Mouse (Mus musculus) heart, embryonic 11.5 days (tissue): ENCODE measurements around the gene Gm11214. TPM values are rescaled to one million over a fixed set of nuclear protein-coding genes. Genes with fewer than 3 reads are reported as not detected.

Source experiments
- ATAC-seq: fragments of 200-750 bp; cut with Nextera tagmentation; replicated peaks from 2 replicates; pipeline ENCODE4 v1.8.0; 2017; ENCODE audit warnings: moderate library complexity; ENCODE audit not compliant: insufficient number of reproducible peaks, low FRiP score, low TSS enrichment
- H3K27ac ChIP-seq: fragments of 300-500 bp; sonication (generic); 2 replicates; pipeline ENCODE4 v1.5.1; 2014; ENCODE audit warnings: mild to moderate bottlenecking, low read depth, low read length
- H3K27me3 ChIP-seq: fragments of 300-500 bp; sonication (generic); 2 replicates; pipeline ENCODE4 v1.6.1; 2014; ENCODE audit warnings: mild to moderate bottlenecking, low read length, mixed read lengths; ENCODE audit not compliant: control insufficient read depth, insufficient read depth
- H3K36me3 ChIP-seq: fragments of 300-500 bp; sonication (generic); 2 replicates; pipeline ENCODE4 v1.6.1; 2014; ENCODE audit warnings: mild to moderate bottlenecking, low read length, moderate library complexity, mixed read lengths; ENCODE audit not compliant: control insufficient read depth, insufficient read depth
- H3K4me1 ChIP-seq: fragments of 300-500 bp; sonication (generic); 2 replicates; pipeline ENCODE4 v1.6.1; 2014; ENCODE audit warnings: low read length; ENCODE audit not compliant: control insufficient read depth, insufficient read depth
- H3K4me2 ChIP-seq: fragments of 300-500 bp; sonication (generic); 2 replicates; pipeline ENCODE4 v1.6.1; 2014; ENCODE audit warnings: mild to moderate bottlenecking, moderate library complexity
- H3K4me3 ChIP-seq: fragments of 300-500 bp; sonication (generic); 2 replicates; pipeline ENCODE4 v1.5.1; 2014; ENCODE audit warnings: low read depth, low read length
- H3K9ac ChIP-seq: fragments of 300-500 bp; sonication (generic); 2 replicates; pipeline ENCODE4 v1.6.1; 2014; ENCODE audit warnings: mild to moderate bottlenecking, low read depth, low read length, moderate library complexity
- H3K9me3 ChIP-seq: fragments of 300-500 bp; sonication (generic); replicated peaks from 2 replicates; pipeline ENCODE4 v1.6.1; 2016; ENCODE audit warnings: low read length; ENCODE audit not compliant: control insufficient read depth
- WGBS: fragments of 180-500 bp; shearing (Covaris S2); extraction: QIAGEN DNeasy Blood & Tissue Kit; methylation state at CpG from one replicate; pipeline ENCODE4 v1.1.7; 2014; ENCODE audit not compliant: insufficient replicate concordance; 5-methylcytosine and 5-hydroxymethylcytosine counted together
- polyA plus RNA-seq: library from polyadenylated mRNA; unstranded; fragments of >200 nt; fragmentation: Nextera tagmentation; extraction: Ambion mirVana; gene quantifications from 2 replicates; pipeline ENCODE4 v1.2.1, GENCODE M21; 2014

Gene Gm11214
- polyA plus RNA-seq, 1 experiment from 2014 or later = not detected

DNA sequence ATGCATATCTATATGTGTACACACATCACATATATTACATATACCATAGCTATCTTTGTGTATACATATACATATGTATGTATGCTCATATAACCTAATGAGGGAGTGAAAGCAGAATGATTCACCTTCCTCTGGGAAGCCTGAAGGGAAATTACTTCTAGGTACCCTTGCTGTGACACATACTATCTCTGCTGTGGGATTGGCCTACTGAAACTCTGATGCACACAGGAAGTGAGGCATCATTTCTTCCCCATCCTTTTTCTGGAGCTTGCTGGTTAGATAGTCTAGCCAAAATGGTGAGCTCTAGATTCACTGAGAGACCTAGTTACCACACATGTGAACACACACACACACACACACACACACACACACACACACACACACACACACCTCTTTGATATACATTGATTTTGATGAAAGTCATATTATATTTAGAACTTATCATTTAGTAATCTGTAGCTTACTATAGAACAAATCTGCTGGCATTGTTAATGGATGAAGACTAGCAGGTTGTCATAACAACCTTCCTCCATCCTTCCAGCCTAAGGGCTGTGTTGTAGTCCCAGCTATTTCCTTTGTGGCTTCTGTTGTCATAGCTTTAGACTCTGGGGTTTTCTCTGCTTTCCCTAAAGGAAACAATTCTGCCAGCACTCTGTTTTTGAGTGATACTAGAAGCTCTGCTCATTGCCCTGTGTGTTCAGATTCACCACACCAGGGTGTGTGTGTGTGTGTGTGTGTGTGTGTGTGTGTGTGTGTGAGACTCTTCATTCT lies 19.0 kb downstream of the Gm11214 start:
- Histone ChIP-seq H3K36me3 (no peaks in the 10 kb centered on the region), H3K4me2 (no peak overlapping the region), H3K9me3 (no peaks in the 10 kb centered on the region), H3K27me3 (no peaks in the 10 kb centered on the region), H3K9ac (no peak overlapping the region), H3K27ac (no peak overlapping the region), H3K4me3 (no peak overlapping the region), H3K4me1 (no peaks in the 10 kb centered on the region)
- no peak for ATAC-seq

DNA sequence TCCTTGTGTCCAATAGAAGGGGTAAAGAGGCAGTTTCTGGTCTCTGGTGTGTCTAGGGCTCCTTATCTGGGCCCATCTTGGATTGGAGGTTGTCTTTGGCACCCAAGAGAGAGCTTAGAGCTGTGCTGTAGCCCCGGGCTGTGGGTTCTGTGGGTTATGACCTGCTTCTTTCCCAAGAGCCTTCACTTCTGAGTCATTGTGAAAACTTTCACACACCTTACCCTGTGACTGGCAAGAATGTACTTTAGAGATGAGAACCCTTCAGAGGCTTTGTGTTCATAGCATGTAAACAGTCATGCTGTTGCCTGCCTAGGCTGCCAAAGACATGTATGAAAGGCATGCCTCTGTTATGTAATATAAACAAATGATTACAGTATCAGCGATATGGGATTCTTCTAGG lies 23.3 kb downstream of the Gm11214 start:
- H3K36me3 ChIP-seq = no peaks in the 10 kb centered on the region
- WGBS = 74% methylated on average over 2 of the region's 2 CpGs
- no peak overlapping the region for H3K4me3 ChIP-seq
- H3K9ac ChIP-seq = no peak overlapping the region
- no peaks in the 10 kb centered on the region for H3K4me1 ChIP-seq
- H3K9me3 ChIP-seq = no peaks in the 10 kb centered on the region
- no peaks in the 10 kb centered on the region for H3K27me3 ChIP-seq
- no peak overlapping the region for H3K27ac ChIP-seq
- no peak overlapping the region for H3K4me2 ChIP-seq
- ATAC-seq = no peak

DNA sequence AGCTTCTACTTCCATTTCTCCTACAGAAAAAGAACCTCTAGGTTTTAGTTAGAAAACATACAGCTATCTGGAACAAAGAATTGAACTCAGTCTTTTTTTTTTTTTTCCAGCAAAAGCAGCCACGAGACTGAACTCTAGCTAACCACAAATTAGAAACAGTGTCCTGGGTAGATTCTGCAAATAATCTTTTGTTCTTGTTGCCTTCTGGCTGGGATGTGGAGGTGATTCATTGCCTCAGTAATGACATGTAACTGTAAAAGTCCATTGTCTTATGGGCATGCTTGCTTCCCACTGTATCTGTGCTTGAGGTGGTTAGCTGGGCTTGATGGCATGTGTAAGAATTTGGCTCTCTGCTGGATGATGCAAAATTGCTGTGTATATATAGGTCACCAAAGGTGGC lies 24.6 kb downstream of the Gm11214 start:
- Histone ChIP-seq H3K27me3 (no peaks in the 10 kb centered on the region), H3K4me3 (no peak overlapping the region), H3K4me1 (no peaks in the 10 kb centered on the region), H3K9me3 (no peaks in the 10 kb centered on the region), H3K9ac (no peak overlapping the region), H3K4me2 (no peak overlapping the region), H3K27ac (no peak overlapping the region), H3K36me3 (no peaks in the 10 kb centered on the region)
- ATAC-seq = no peak
- whole genome bisulfite sequencing = 58% methylated on average over 1 of the region's 1 CpGs

DNA sequence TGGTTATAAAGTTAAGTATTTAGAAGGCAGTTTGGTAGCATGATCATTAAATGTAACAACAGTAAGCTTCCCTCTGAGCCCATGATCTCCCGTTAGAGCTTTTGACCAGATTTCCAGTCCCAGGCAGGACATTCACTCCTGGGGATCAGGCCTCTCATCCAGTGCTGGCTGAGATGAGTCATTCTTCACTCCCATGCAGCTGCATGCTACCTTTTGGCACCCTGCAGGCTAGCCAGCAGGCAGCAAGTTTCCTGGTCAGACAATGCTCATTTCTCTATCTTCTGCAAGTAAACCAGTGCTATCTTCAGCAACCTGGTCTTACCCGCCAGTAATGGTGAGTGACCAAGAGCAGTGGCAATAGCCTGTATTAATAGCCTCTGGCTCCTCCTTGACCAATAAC lies 30.0 kb downstream of the Gm11214 start:
- Histone ChIP-seq H3K4me3 (no peak overlapping the region), H3K9me3 (no peaks in the 10 kb centered on the region), H3K9ac (no peak overlapping the region), H3K27ac (no peak overlapping the region), H3K4me2 (no peak overlapping the region), H3K27me3 (no peaks in the 10 kb centered on the region), H3K36me3 (no peaks in the 10 kb centered on the region), H3K4me1 (no peaks in the 10 kb centered on the region)
- no peak for ATAC-seq
- WGBS = 78% methylated on average over 2 of the region's 2 CpGs

DNA sequence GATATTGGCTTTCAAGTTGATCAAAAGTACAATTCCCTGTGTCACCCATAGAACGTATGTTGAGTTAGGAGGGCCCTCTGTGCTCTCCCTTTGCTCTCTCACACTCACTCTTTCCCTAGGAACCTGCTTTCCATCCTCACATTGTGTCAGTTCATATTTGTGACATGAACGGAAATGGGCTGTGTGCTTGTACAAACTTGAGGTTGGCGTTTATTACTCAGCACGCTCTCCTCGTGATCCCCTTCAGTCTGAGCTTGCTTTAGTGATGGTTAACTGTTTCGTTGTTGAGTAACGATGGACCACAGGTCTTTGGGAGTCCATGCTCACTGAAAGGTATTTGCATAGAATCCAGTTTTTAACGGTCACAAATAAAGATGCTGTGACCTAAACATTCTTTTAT lies 36.1 kb downstream of the Gm11214 start:
- 84% methylated on average over 8 of the region's 8 CpGs for WGBS
- no peaks in the 10 kb centered on the region for H3K27me3 ChIP-seq
- H3K4me3 ChIP-seq = no peak overlapping the region
- H3K27ac ChIP-seq = no peak overlapping the region
- H3K9me3 ChIP-seq = no peaks in the 10 kb centered on the region
- no peak overlapping the region for H3K4me2 ChIP-seq
- no peaks in the 10 kb centered on the region for H3K36me3 ChIP-seq
- H3K4me1 ChIP-seq = no peaks in the 10 kb centered on the region
- ATAC-seq = no peak
- H3K9ac ChIP-seq = no peak overlapping the region

DNA sequence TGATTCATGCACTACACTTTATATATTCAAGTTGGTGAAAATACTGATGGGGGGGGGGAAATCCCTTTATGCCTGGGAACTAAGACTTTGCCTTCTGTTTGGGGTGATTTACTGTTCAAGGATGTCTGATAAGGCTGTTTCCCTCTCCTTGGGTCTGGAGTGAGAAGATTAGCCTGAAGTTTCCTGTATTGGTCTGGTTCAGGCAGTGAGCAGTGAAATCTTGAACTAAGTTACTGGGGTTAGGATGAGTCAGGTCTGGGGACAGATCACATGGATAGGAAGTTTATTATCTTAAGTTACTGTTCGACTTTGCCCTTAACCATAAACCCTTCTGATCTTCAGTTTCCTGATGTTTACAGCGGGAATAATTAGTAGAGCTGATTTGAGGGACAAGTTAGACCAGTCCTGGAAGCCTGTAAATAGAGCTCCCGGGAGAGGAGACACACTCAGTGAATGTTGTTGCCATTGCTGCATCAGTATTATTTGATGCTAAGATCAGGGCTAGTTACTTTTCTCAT lies 37.6 kb downstream of the Gm11214 start:
- no peaks in the 10 kb centered on the region for H3K4me1 ChIP-seq
- H3K27me3 ChIP-seq = no peaks in the 10 kb centered on the region
- ATAC-seq = no peak
- H3K9me3 ChIP-seq = no peaks in the 10 kb centered on the region
- no peak overlapping the region for H3K27ac ChIP-seq
- H3K36me3 ChIP-seq = no peaks in the 10 kb centered on the region
- H3K4me3 ChIP-seq = no peak overlapping the region
- no peak overlapping the region for H3K9ac ChIP-seq
- WGBS = 45% methylated on average over 3 of the region's 3 CpGs
- no peak overlapping the region for H3K4me2 ChIP-seq

DNA sequence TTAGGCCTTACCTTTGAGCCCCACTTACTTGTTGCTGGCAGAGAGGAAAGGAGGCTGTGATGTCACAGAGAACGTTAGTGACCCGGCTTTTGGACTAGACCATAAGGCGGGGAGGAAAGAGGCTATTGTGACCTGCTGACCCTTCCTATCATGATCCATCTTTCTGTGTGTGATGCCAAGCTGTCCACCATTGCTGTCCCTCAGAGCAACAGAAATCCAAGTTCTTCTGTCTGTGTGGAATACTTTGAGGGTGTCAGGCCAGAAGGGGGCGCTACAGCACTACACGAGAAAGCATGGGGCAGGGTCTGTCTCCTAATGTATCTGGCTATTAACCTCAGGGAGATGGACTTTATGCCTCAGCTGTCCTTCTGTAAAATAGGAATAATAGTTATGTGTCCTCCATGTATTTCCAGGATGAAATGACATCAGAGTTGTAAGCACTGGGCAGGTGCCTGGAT lies 40.8 kb downstream of the Gm11214 start, which contains the start of gene Tex48:
Gene Tex48 (minus strand): TSS at position 51 of the 458 bp plus-strand sequence.
- no peaks in the 10 kb centered on the region for H3K27me3 ChIP-seq
- H3K4me3 ChIP-seq = no peak within 1 kb of the TSS
- ATAC-seq = no peak; the same call in 1 of the 2 replicates
- H3K27ac ChIP-seq = no peak within 1 kb of the TSS
- no peaks in the 10 kb centered on the region for H3K36me3 ChIP-seq
- WGBS = 54% methylated on average over 5 of the region's 5 CpGs
- H3K9ac ChIP-seq = no peak within 1 kb of the TSS
- no peak within 1 kb of the TSS for H3K4me2 ChIP-seq
- no peaks in the 10 kb centered on the region for H3K9me3 ChIP-seq
- H3K4me1 ChIP-seq = no peaks in the 10 kb centered on the region

DNA sequence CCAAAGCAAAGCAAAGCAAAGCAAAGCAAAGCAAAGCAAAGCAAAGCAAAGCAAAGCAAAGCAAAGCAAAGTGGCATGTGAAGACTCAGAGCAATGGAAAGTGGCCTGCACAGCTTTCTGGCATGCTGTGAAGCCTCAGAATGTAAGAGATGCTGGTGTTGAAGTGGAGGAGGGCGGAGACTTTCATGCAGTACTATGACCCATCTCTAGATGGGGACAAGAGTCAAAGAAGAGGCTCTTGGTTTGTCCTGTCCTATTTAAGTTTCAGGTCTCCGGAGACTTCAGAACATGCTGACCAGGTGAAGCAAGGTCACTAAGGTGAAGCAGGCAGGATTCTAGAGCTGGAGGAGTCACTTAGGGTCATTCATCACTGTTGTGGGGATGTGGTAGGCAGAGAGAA lies 41.3 kb downstream of the Gm11214 start:
- WGBS = 69% methylated on average over 2 of the region's 2 CpGs
- Histone ChIP-seq H3K27ac (no peak overlapping the region), H3K4me2 (no peak overlapping the region), H3K36me3 (no peaks in the 10 kb centered on the region), H3K4me3 (no peak overlapping the region), H3K4me1 (no peaks in the 10 kb centered on the region), H3K27me3 (no peaks in the 10 kb centered on the region), H3K9ac (no peak overlapping the region), H3K9me3 (no peaks in the 10 kb centered on the region)
- no peak for ATAC-seq
